Mouse (Mus musculus): Measurements from ENCODE around the gene Smim11.

DNA sequence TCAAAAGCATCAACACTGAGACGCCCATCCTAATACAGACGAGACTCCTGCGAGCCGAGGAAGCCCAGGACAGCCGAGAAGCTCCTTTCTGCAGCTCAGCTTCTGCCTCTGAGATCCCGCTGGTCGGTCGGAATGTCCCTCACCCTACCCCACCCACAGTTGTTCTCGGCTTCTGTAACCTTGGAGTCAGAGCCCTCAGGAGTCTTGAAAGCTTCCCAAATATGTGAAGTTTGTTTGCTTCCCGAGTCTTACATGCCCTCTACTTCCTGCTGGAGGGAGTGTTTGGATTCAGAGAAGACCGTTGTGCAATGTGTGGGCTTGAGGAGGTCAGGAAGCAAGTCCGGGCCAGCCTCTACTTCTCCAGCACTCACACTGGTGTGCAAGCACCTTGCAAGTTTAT lies 33.2 kb upstream of the Smim11 start:
- TF ChIP-seq POLR2A (IDR thresholded peaks at IDR 0.05; ENCODE audit: borderline replicate concordance, extremely low read depth, insufficient read depth, insufficient read length, poor library complexity, severe bottlenecking) (no peak), CTCF (IDR thresholded peaks at IDR 0.05; ENCODE audit: borderline replicate concordance, extremely low read depth, insufficient read depth, insufficient read length) (no peak)
